Mouse (Mus musculus) C2C12 (cell line): ENCODE results near the gene Tgfb1i1.

ENCODE experiments used
- CTCF ChIP-seq: IDR thresholded peaks from one replicate; pipeline ENCODE4 v1.5.1; 2011; ENCODE audit not compliant: control insufficient read depth, insufficient read depth, insufficient read length
- MAX ChIP-seq: IDR thresholded peaks from one replicate; pipeline ENCODE4 v1.6.1; 2011; ENCODE audit warnings: mild to moderate bottlenecking, control low read depth
- MYOD1 ChIP-seq: IDR thresholded peaks from one replicate; pipeline ENCODE4 v1.6.1; 2011; ENCODE audit warnings: low read depth; ENCODE audit not compliant: control insufficient read depth, insufficient read length

DNA sequence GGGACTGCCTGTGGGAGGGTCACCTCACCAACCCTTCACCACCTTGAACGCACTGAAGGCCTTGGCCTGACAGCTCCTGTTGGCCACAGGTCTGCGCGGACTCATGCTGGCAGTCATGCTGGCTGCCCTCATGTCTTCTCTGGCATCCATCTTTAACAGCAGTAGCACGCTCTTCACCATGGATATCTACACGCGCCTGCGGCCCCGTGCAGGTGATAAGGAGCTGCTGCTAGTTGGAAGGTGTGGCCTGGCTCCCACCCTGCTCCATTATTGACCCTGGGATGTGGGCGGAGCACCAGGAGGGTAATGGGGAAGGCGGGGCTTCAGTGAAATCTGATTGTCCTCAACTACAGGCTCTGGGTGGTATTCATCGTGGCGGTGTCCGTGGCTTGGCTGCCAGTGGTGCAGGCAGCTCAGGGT lies 23.8 kb downstream of the Tgfb1i1 start:
- TF ChIP-seq CTCF = no peak
- TF ChIP-seq MYOD1 = no peak
- no peak for TF ChIP-seq MAX
